Mouse (Mus musculus) heart, embryonic 13.5 days (tissue): Measurements from ENCODE around the gene Rara. TPM values are rescaled to one million over a fixed set of nuclear protein-coding genes. Genes with fewer than 3 reads are reported as not detected.

ENCODE experiments used
- ATAC-seq: fragments of 200-750 bp; cut with Nextera tagmentation; 2 replicates; pipeline ENCODE4 v1.8.0; 2017; ENCODE audit warnings: moderate TSS enrichment; ENCODE audit not compliant: insufficient number of reproducible peaks, low FRiP score, low TSS enrichment; ENCODE audit errors: extremely low read depth
- H3K27ac ChIP-seq: fragments of 300-500 bp; sonication (generic); replicated peaks from 2 replicates; pipeline ENCODE4 v1.5.1; 2015; ENCODE audit warnings: moderate library complexity, mild to moderate bottlenecking, inconsistent platforms
- H3K27me3 ChIP-seq: fragments of 300-500 bp; sonication (generic); replicated peaks from 2 replicates; pipeline ENCODE4 v1.6.1; 2015; ENCODE audit warnings: mild to moderate bottlenecking, inconsistent platforms
- H3K36me3 ChIP-seq: fragments of 300-500 bp; sonication (generic); 2 replicates; pipeline ENCODE4 v1.6.1; 2015; ENCODE audit warnings: mild to moderate bottlenecking, inconsistent platforms
- H3K4me1 ChIP-seq: fragments of 300-500 bp; sonication (generic); 2 replicates; pipeline ENCODE4 v1.6.1; 2015; ENCODE audit warnings: inconsistent platforms
- H3K4me2 ChIP-seq: fragments of 300-500 bp; sonication (generic); 2 replicates; pipeline ENCODE4 v1.6.1; 2015; ENCODE audit warnings: inconsistent platforms, mild to moderate bottlenecking, moderate library complexity
- H3K4me3 ChIP-seq: fragments of 300-500 bp; sonication (generic); 2 replicates; pipeline ENCODE4 v1.5.1; 2015; ENCODE audit warnings: moderate library complexity, mild to moderate bottlenecking, inconsistent platforms
- H3K9ac ChIP-seq: fragments of 300-500 bp; sonication (generic); 2 replicates; pipeline ENCODE4 v1.6.1; 2015; ENCODE audit warnings: inconsistent platforms, mild to moderate bottlenecking, moderate library complexity
- H3K9me3 ChIP-seq: fragments of 300-500 bp; sonication (generic); 2 replicates; pipeline ENCODE4 v1.6.1; 2016; ENCODE audit warnings: inconsistent platforms
- WGBS: fragments of 180-500 bp; shearing (Covaris S2); methylation state at CpG from one replicate; pipeline ENCODE4 v1.1.7; 2015; ENCODE audit warnings: mixed read lengths; 5-methylcytosine and 5-hydroxymethylcytosine counted together
- polyA plus RNA-seq: library from polyadenylated mRNA; unstranded; fragments of >200 nt; fragmentation: Nextera tagmentation; extraction: Ambion mirVana; gene quantifications from 2 replicates; pipeline ENCODE4 v1.2.1, GENCODE M21; 2015

The Rara gene
- polyA plus RNA-seq, 1 experiment from 2014 or later: 27.9 TPM

- no peak for ATAC-seq
- H3K27me3 ChIP-seq: no peaks in the 10 kb centered on the region; the same call in 1 of the 2 replicates
- peak overlapping the region; percentile 99 for H3K27ac ChIP-seq
- peak overlapping the region; percentile 91 for H3K9ac ChIP-seq
- H3K4me3 ChIP-seq: peak overlapping the region; percentile 89
- peaks cover 10% of the 10 kb centered on the region for H3K36me3 ChIP-seq
- H3K4me2 ChIP-seq: peak overlapping the region; percentile 79
- 32% methylated on average over 15 of the region's 15 CpGs for WGBS
- H3K9me3 ChIP-seq: no peaks in the 10 kb centered on the region
- peaks cover 90% of the 10 kb centered on the region for H3K4me1 ChIP-seq
These were observed 11.7 kb downstream of the Rara start for GRCm38 (mm10) chr11:98939084-98939952.

- H3K9ac ChIP-seq: peak overlapping the region; percentile 91
- ATAC-seq: no peak
- 44% methylated on average over 11 of the region's 11 CpGs for WGBS
- H3K4me2 ChIP-seq: peak overlapping the region; percentile 79
- peak overlapping the region; percentile 89 for H3K4me3 ChIP-seq
- peaks cover 3% of the 10 kb centered on the region for H3K36me3 ChIP-seq
- peak overlapping the region; percentile 99 for H3K27ac ChIP-seq
- no peaks in the 10 kb centered on the region for H3K9me3 ChIP-seq
- H3K4me1 ChIP-seq: peaks cover 91% of the 10 kb centered on the region
- no peaks in the 10 kb centered on the region; the same call in 1 of the 2 replicates for H3K27me3 ChIP-seq
These were observed 12.5 kb downstream of the Rara start for GRCm38 (mm10) chr11:98939953-98940641.

GRCm38 (mm10) chr11:98940776-98941175 lies 13.2 kb downstream of the Rara start:
- ATAC-seq: no peak
- Histone ChIP-seq H3K9me3 (no peaks in the 10 kb centered on the region), H3K36me3 (no peaks in the 10 kb centered on the region), H3K4me2 (peak overlapping the region; percentile 79), H3K4me1 (peaks cover 91% of the 10 kb centered on the region), H3K27me3 (no peaks in the 10 kb centered on the region), H3K9ac (peak overlapping the region; percentile 91), H3K4me3 (peak overlapping the region; percentile 89), H3K27ac (peak overlapping the region; percentile 99)
- 40% methylated on average over 3 of the region's 3 CpGs for WGBS

- H3K4me2 ChIP-seq: peak overlapping the region; percentile 79
- peak overlapping the region; percentile 89 for H3K4me3 ChIP-seq
- no peaks in the 10 kb centered on the region for H3K9me3 ChIP-seq
- under 1% methylated on average over 12 of the region's 12 CpGs for WGBS
- H3K27ac ChIP-seq: peak overlapping the region; percentile 99
- ATAC-seq: no peak
- no peaks in the 10 kb centered on the region for H3K27me3 ChIP-seq
- peaks cover 91% of the 10 kb centered on the region for H3K4me1 ChIP-seq
- H3K36me3 ChIP-seq: no peaks in the 10 kb centered on the region
- H3K9ac ChIP-seq: peak overlapping the region; percentile 91
These were observed 13.8 kb downstream of the Rara start for GRCm38 (mm10) chr11:98941341-98941825.

GRCm38 (mm10) chr11:98941826-98942550 lies 14.4 kb downstream of the Rara start:
- WGBS: 2% methylated on average over 15 of the region's 15 CpGs
- Histone ChIP-seq H3K9ac (peak overlapping the region; percentile 91), H3K36me3 (no peaks in the 10 kb centered on the region), H3K27ac (peak overlapping the region; percentile 99), H3K27me3 (no peaks in the 10 kb centered on the region), H3K9me3 (no peaks in the 10 kb centered on the region), H3K4me1 (peaks cover 89% of the 10 kb centered on the region), H3K4me2 (peak overlapping the region; percentile 79), H3K4me3 (peak overlapping the region; percentile 89)
- no peak for ATAC-seq

- H3K9me3 ChIP-seq: no peaks in the 10 kb centered on the region
- H3K4me2 ChIP-seq: peak overlapping the region; percentile 79
- no peaks in the 10 kb centered on the region for H3K36me3 ChIP-seq
- 35% methylated on average over 3 of the region's 3 CpGs for WGBS
- peak overlapping the region; percentile 89 for H3K4me3 ChIP-seq
- no peak for ATAC-seq
- peaks cover 92% of the 10 kb centered on the region for H3K4me1 ChIP-seq
- H3K27me3 ChIP-seq: no peaks in the 10 kb centered on the region
- H3K9ac ChIP-seq: peak overlapping the region; percentile 91
- peak overlapping the region; percentile 99 for H3K27ac ChIP-seq
These were observed 14.9 kb downstream of the Rara start for GRCm38 (mm10) chr11:98942555-98942922.

GRCm38 (mm10) chr11:98942923-98943641 lies 15.5 kb downstream of the Rara start:
- Histone ChIP-seq H3K27ac (peak overlapping the region; percentile 99), H3K4me2 (peak overlapping the region; percentile 79), H3K4me3 (peak overlapping the region; percentile 89), H3K9ac (peak overlapping the region; percentile 91), H3K27me3 (no peaks in the 10 kb centered on the region), H3K9me3 (no peaks in the 10 kb centered on the region), H3K4me1 (peaks cover 97% of the 10 kb centered on the region), H3K36me3 (no peaks in the 10 kb centered on the region)
- ATAC-seq: peak; percentile 47; the same call in 1 of the 2 replicates
- WGBS: 48% methylated on average over 8 of the region's 8 CpGs

- ATAC-seq: no peak
- WGBS: 33% methylated on average over 14 of the region's 14 CpGs
- H3K9ac ChIP-seq: peak overlapping the region; percentile 91
- peak overlapping the region; percentile 99 for H3K27ac ChIP-seq
- no peaks in the 10 kb centered on the region for H3K27me3 ChIP-seq
- peak overlapping the region; percentile 79 for H3K4me2 ChIP-seq
- H3K4me1 ChIP-seq: peaks cover 97% of the 10 kb centered on the region
- H3K9me3 ChIP-seq: no peaks in the 10 kb centered on the region
- peaks cover under 1% of the 10 kb centered on the region; the same call in 1 of the 2 replicates for H3K36me3 ChIP-seq
- H3K4me3 ChIP-seq: no peak overlapping the region
These were observed 16.3 kb downstream of the Rara start for GRCm38 (mm10) chr11:98943741-98944461.

GRCm38 (mm10) chr11:98944897-98945604 lies 17.4 kb downstream of the Rara start:
- Histone ChIP-seq H3K4me2 (peak overlapping the region; percentile 79), H3K9ac (peak overlapping the region; percentile 91), H3K9me3 (no peaks in the 10 kb centered on the region), H3K4me3 (no peak overlapping the region), H3K27me3 (no peaks in the 10 kb centered on the region), H3K36me3 (peaks cover 10% of the 10 kb centered on the region), H3K27ac (peak overlapping the region; percentile 99), H3K4me1 (peaks cover 97% of the 10 kb centered on the region)
- WGBS: 35% methylated on average over 11 of the region's 11 CpGs
- no peak for ATAC-seq
